Mouse (Mus musculus) small intestine, adult 2 months (tissue): Measurements from ENCODE around the gene Slc35e2. TPM values are rescaled to one million over a fixed set of nuclear protein-coding genes. Genes with fewer than 3 reads are reported as not detected.
A peak's percentile ranks its signal among the peaks of the same experiment; 100 is the strongest.

Source experiments
- H3K27ac ChIP-seq: fragments of 200-500 bp; 2 replicates; pipeline ENCODE4 v1.5.1; 2012; ENCODE audit warnings: low read depth, low read length, control low read depth, inconsistent platforms; ENCODE audit not compliant: insufficient read depth
- H3K27me3 ChIP-seq: fragments of 200-500 bp; 2 replicates; pipeline ENCODE4 v1.6.1; 2012; ENCODE audit warnings: mild to moderate bottlenecking, moderate library complexity, low read length, inconsistent platforms; ENCODE audit not compliant: control insufficient read depth, insufficient read depth
- H3K36me3 ChIP-seq: fragments of 200-500 bp; 2 replicates; pipeline ENCODE4 v1.6.1; 2012; ENCODE audit warnings: mild to moderate bottlenecking, low read length, control low read depth, inconsistent platforms; ENCODE audit not compliant: control insufficient read depth, insufficient read depth
- H3K4me1 ChIP-seq: fragments of 200-500 bp; 2 replicates; pipeline ENCODE4 v1.6.1; 2012; ENCODE audit warnings: low read length, inconsistent platforms, mixed read lengths; ENCODE audit not compliant: control insufficient read depth, insufficient read depth, insufficient read length
- H3K4me3 ChIP-seq: fragments of 200-500 bp; 2 replicates; pipeline ENCODE4 v1.5.1; 2012; ENCODE audit warnings: low read depth, mild to moderate bottlenecking, control low read depth, inconsistent platforms, low read length, moderate library complexity
- CTCF ChIP-seq: fragments of 200-500 bp; IDR thresholded peaks from 2 replicates; pipeline ENCODE4 v1.5.1; 2012; ENCODE audit warnings: low read depth, mild to moderate bottlenecking, control low read depth, inconsistent platforms, low read length, moderate library complexity, mixed read lengths; ENCODE audit not compliant: insufficient replicate concordance, insufficient read length; ENCODE audit errors: extremely low read depth
- POLR2A ChIP-seq: fragments of 200-500 bp; IDR thresholded peaks from 2 replicates; pipeline ENCODE4 v1.6.1; 2012; ENCODE audit warnings: low read depth, mild to moderate bottlenecking, control low read depth, inconsistent platforms, low read length, moderate library complexity
- WGBS: fragments of 180-500 bp; shearing (Covaris S2); methylation state at CpG from one replicate; pipeline ENCODE4 v1.1.7; 2018; 5-methylcytosine and 5-hydroxymethylcytosine counted together
- polyA plus RNA-seq: library from polyadenylated mRNA; depleted of rRNA; stranded (reverse); fragments of >200 nt; gene quantifications from 2 replicates; pipeline ENCODE4 v1.2.3, GENCODE M21; 2012

The Slc35e2 gene
- polyA plus RNA-seq, 1 experiment: 20.1 TPM

DNA sequence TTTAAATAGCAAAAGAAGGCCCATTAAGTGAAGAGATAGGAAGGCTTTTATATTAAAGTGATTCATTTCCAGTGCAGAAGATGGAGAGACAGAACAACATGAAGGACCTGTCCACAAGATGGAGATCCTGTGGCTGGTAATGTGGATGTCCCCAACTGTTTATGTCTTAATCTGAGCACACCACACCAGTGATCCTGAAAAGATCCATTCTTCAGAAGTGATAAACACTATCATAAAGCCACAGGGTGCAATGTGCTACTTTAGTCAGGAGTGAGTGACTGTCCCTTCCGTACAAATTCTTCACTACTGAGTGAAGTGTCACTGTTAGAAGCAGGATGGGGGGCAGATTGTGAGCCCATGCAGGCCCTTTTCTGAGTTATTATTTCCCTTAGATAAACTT, 1.5 kb downstream of the Slc35e2 start:
- Histone ChIP-seq H3K4me3 (no peak overlapping the region), H3K4me1 (peaks cover 2% of the 10 kb centered on the region; the same call in 1 of the 2 replicates), H3K36me3 (peaks cover 6% of the 10 kb centered on the region; the same call in 1 of the 2 replicates), H3K27ac (no peak overlapping the region), H3K27me3 (no peaks in the 10 kb centered on the region)
- TF ChIP-seq CTCF (no peak), POLR2A (no peak)
- 63% methylated on average over 1 of the region's 1 CpGs for WGBS

DNA sequence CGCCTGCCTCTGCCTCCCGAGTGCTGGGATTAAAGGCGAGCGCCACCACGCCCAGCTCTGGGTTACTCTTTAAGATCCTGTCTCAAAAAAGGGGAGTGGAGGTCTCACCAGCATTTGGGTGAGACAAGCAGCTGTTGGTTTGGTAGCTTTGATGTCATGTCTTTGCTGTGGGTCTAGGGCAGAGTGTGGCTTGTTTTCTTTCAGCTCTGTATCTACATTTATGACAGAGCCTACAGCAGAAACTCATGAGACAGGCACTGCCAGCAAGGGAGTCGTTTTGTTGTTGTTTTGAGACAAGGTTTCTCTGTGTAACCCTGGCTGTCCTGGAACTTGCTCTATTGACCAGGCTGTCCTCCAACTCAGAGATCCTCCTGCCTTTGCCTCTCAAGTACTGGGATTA, 2.6 kb downstream of the Slc35e2 start:
- Histone ChIP-seq H3K4me3 (no peak overlapping the region), H3K27me3 (no peaks in the 10 kb centered on the region), H3K4me1 (peaks cover 2% of the 10 kb centered on the region; the same call in 1 of the 2 replicates), H3K27ac (no peak overlapping the region; the same call in 1 of the 2 replicates), H3K36me3 (peaks cover 6% of the 10 kb centered on the region; the same call in 1 of the 2 replicates)
- TF ChIP-seq CTCF (no peak), POLR2A (no peak)
- 80% methylated on average over 6 of the region's 6 CpGs for WGBS

DNA sequence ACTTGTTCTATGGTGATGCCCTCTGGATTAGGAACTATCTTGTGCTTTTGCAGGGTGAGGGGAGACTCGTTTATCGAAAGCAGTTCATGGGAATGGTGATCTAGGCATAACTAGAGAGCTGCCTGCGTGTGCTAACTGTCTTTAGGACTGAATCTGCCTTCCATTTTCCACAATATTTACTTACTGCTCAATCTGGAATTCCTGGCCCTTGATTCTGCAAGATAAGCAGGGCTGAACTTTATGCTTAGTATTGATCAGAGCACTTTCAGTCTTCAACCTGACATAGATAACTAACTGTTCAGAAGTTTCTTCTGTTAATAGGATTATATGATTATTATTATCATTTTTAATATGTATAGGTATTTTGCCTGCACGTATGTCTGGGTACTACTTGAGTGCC, 3.9 kb downstream of the Slc35e2 start:
- TF ChIP-seq CTCF (no peak), POLR2A (no peak)
- H3K36me3 ChIP-seq: peaks cover 10% of the 10 kb centered on the region
- WGBS: 69% methylated on average over 4 of the region's 4 CpGs
- no peaks in the 10 kb centered on the region for H3K27me3 ChIP-seq
- peak overlapping the region; percentile 72; the same call in 1 of the 2 replicates for H3K27ac ChIP-seq
- H3K4me3 ChIP-seq: no peak overlapping the region
- peaks cover 3% of the 10 kb centered on the region; the same call in 1 of the 2 replicates for H3K4me1 ChIP-seq

DNA sequence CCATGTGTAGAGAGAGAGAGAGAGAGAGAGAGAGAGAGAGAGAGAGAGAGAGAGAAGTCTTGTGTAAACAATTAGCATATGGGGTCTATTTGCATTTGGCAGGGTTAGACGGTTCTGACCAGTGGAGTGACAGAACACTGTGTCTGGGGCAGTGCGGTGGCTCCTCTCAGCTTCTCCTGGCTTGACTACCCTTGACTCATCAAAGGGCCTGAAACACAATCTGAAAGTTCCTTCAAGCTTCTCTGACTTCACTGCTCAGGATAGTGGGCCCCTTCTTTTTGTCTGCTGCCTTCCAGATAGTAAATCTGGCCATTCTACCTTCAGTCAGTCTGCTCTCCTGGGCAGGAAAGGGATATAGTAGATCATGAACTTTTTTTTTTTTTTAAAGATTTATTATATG, 5.6 kb downstream of the Slc35e2 start:
- TF ChIP-seq POLR2A (no peak), CTCF (no peak)
- WGBS: 60% methylated on average over 2 of the region's 2 CpGs
- Histone ChIP-seq H3K36me3 (peaks cover 19% of the 10 kb centered on the region), H3K27ac (no peak overlapping the region), H3K4me1 (peaks cover 11% of the 10 kb centered on the region; the same call in 1 of the 2 replicates), H3K27me3 (no peaks in the 10 kb centered on the region), H3K4me3 (no peak overlapping the region)

DNA sequence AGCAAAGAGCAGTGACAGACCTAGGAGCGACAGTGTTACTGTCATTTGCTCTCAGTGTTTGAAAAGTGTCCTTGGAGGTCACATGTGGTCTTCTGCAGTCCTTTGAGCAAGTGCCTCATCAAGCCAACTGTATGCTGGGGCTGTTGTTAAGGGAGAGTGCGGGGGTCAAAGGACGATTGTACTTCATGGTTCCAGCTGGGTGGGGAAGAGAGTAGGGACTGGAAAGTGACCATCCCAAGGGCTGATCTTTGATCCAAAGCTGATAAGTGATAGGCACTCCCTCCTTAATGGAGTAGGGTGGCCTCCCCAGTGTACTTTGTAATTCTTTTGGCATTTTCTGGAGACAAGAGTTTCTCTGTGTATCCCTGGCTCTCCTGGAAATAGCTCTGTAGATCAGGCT, 10.6 kb downstream of the Slc35e2 start:
- Histone ChIP-seq H3K27ac (peak overlapping the region; percentile 98), H3K4me1 (peaks cover 23% of the 10 kb centered on the region; the same call in 1 of the 2 replicates), H3K36me3 (peaks cover 50% of the 10 kb centered on the region), H3K27me3 (no peaks in the 10 kb centered on the region), H3K4me3 (no peak overlapping the region)
- WGBS: 54% methylated on average over 3 of the region's 3 CpGs
- TF ChIP-seq POLR2A (no peak), CTCF (no peak)

DNA sequence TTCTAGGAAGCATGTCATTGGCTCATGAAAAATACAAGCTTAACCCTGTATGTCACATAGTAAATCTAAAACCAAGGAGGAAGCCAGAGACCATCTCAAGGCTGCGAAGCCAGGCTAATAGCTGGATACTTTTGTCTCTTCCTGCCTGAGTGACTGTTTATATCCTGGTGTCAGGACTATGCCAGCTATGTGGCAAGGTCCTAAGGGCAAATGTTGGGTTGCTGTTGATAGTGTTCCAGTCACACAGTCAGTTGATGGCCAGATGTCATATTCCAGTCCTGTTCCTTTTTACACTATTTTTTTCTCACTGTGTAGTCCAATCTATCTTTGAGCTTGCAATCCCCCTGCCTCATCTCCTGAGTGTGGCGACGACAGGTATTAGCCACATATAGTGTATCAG, 12.0 kb downstream of the Slc35e2 start:
- peaks cover 23% of the 10 kb centered on the region; the same call in 1 of the 2 replicates for H3K4me1 ChIP-seq
- no peak overlapping the region for H3K4me3 ChIP-seq
- H3K27me3 ChIP-seq: no peaks in the 10 kb centered on the region
- 91% methylated on average over 3 of the region's 3 CpGs for WGBS
- TF ChIP-seq CTCF (no peak), POLR2A (no peak)
- peak overlapping the region; percentile 78 for H3K27ac ChIP-seq
- H3K36me3 ChIP-seq: peaks cover 59% of the 10 kb centered on the region

DNA sequence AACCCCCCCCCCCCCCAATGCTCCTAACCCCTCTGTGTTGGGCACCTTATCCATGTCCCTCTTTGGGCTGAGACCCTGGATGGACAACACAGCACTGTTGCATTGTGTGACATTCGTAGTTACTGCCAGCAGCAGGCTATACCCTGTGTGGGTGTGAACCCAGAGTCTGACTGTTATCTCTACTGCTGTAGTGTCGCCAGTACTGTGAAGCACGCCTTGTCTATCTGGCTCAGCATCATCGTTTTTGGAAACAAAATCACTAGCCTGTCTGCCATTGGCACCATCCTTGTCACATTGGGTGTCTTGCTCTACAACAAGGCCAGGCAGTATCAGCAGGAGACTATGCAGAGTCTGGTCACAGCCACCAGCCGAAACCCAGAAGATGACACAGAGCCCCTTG, 17.1 kb downstream of the Slc35e2 start:
- peaks cover 8% of the 10 kb centered on the region; the same call in 1 of the 2 replicates for H3K4me1 ChIP-seq
- WGBS: 89% methylated on average over 5 of the region's 5 CpGs
- H3K27ac ChIP-seq: no peak overlapping the region
- no peak overlapping the region for H3K4me3 ChIP-seq
- TF ChIP-seq CTCF (no peak), POLR2A (no peak)
- H3K36me3 ChIP-seq: peaks cover 59% of the 10 kb centered on the region
- no peaks in the 10 kb centered on the region for H3K27me3 ChIP-seq
